Mouse (Mus musculus) central nervous system, embryonic 14 days (tissue): ENCODE measurements around the gene Gm9049. TPM values are rescaled to one million over a fixed set of nuclear protein-coding genes. Genes with fewer than 3 reads are reported as not detected.

Source experiments
- polyA plus RNA-seq: library from polyadenylated mRNA; depleted of rRNA; stranded (reverse); fragments of >200 nt; gene quantifications from 2 replicates; pipeline ENCODE4 v1.2.3, GENCODE M21; 2012; rRNA removed

Gm9049 gene
- polyA plus RNA-seq = 0.02 and 0.05 TPM in 2 replicates

DNA sequence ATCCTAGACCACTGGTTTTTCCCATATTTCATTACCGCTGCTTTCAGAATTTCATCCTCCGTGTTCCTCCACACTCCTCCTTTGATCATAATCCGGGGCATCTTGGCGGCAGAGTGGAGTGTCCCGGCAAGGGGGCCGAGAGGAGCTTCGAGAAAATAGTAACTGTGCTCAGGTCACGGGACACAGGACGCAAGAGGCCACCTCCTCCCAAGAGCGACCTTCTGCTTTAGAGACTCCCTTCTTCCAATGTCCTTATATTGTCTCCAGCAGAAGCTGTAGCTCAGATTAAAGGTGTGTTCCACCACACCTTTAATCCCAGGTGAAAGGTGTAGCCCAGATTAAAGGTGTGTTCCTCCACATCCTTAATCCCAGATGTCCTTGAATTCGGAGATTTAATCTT is at the start of gene Gm9049:
Gene Gm9049 (minus strand): TSS at position 101 of the 400 bp plus-strand sequence.

DNA sequence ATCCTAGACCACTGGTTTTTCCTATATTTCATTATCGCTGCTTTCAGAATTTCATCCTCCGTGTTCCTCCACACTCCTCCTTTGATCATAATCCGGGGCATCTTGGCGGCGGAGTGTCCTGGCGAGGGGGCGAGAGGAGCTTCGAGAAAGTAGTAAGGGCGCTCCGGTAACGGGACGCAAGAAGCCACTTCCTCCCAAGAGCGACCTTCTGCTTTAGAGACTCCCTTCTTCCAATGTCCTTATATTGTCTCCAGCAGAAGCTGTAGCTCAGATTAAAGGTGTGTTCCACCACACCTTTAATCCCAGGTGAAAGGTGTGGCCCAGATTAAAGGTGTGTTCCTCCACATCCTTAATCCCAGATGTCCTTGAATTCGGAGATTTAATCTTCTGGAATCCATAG is 5.3 kb downstream of the Gm9049 start, which contains the start of gene Gm9048:
Gene Gm9048 (minus strand): TSS at position 101 of the 400 bp plus-strand sequence.

DNA sequence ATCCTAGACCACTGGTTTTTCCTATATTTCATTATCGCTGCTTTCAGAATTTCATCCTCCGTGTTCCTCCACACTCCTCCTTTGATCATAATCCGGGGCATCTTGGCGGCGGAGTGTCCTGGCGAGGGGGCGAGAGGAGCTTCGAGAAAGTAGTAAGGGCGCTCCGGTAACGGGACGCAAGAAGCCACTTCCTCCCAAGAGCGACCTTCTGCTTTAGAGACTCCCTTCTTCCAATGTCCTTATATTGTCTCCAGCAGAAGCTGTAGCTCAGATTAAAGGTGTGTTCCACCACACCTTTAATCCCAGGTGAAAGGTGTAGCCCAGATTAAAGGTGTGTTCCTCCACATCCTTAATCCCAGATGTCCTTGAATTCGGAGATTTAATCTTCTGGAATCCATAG is 10.8 kb downstream of the Gm9049 start, which contains the start of gene Gm9046:
Gene Gm9046 (minus strand): TSS at position 101 of the 400 bp plus-strand sequence.

DNA sequence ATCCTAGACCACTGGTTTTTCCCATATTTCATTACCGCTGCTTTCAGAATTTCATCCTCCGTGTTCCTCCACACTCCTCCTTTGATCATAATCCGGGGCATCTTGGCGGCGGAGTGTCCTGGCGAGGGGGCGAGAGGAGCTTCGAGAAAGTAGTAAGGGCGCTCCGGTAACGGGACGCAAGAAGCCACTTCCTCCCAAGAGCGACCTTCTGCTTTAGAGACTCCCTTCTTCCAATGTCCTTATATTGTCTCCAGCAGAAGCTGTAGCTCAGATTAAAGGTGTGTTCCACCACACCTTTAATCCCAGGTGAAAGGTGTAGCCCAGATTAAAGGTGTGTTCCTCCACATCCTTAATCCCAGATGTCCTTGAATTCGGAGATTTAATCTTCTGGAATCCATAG is 16.2 kb downstream of the Gm9049 start, which contains the start of gene Gm9045:
Gene Gm9045 (minus strand): TSS at position 101 of the 400 bp plus-strand sequence.

DNA sequence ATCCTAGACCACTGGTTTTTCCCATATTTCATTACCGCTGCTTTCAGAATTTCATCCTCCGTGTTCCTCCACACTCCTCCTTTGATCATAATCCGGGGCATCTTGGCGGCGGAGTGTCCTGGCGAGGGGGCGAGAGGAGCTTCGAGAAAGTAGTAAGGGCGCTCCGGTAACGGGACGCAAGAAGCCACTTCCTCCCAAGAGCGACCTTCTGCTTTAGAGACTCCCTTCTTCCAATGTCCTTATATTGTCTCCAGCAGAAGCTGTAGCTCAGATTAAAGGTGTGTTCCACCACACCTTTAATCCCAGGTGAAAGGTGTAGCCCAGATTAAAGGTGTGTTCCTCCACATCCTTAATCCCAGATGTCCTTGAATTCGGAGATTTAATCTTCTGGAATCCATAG is 21.6 kb downstream of the Gm9049 start, which contains the start of gene Gm9044:
Gene Gm9044 (minus strand): TSS at position 101 of the 400 bp plus-strand sequence.

DNA sequence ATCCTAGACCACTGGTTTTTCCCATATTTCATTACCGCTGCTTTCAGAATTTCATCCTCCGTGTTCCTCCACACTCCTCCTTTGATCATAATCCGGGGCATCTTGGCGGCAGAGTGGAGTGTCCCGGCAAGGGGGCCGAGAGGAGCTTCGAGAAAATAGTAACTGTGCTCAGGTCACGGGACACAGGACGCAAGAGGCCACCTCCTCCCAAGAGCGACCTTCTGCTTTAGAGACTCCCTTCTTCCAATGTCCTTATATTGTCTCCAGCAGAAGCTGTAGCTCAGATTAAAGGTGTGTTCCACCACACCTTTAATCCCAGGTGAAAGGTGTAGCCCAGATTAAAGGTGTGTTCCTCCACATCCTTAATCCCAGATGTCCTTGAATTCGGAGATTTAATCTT is 27.0 kb downstream of the Gm9049 start, which contains the start of gene Gm9040:
Gene Gm9040 (minus strand): TSS at position 101 of the 400 bp plus-strand sequence.

Other genes with a start within 250 kb of the Gm9049 start
- gene Mdm1, start 212.3 kb downstream of the Gm9049 start, polyA plus RNA-seq = 42.4 and 48.0 TPM in 2 replicates
- gene Il22, start 149.2 kb downstream of the Gm9049 start, polyA plus RNA-seq = 0.13 and 0.15 TPM in 2 replicates
- 0.08 and 0.15 TPM in 2 replicates for gene Gm32717, start 113.3 kb downstream of the Gm9049 start, polyA plus RNA-seq
- 0.08 and 0.15 TPM in 2 replicates for gene Gm32802, start 95.4 kb downstream of the Gm9049 start, polyA plus RNA-seq
- gene Iltifb, start 59.1 kb downstream of the Gm9049 start, polyA plus RNA-seq = not detected in 2 replicates
- gene Gm9040, start 27.1 kb downstream of the Gm9049 start, polyA plus RNA-seq = not detected in 2 replicates
- not detected in 2 replicates for gene Gm9044, start 21.7 kb downstream of the Gm9049 start, polyA plus RNA-seq
- 0.02 and 0.05 TPM in 2 replicates for gene Gm9045, start 16.3 kb downstream of the Gm9049 start, polyA plus RNA-seq
- gene Gm9046, start 10.8 kb downstream of the Gm9049 start, polyA plus RNA-seq = not detected in 2 replicates
- not detected in 2 replicates for gene Gm9048, start 5.4 kb downstream of the Gm9049 start, polyA plus RNA-seq
- gene Ifng, start 86.9 kb upstream of the Gm9049 start, polyA plus RNA-seq = 0.05 TPM in 1 of 2 replicates, not detected in the other